Mouse (Mus musculus) spleen, adult 12 weeks (tissue): ENCODE results near the gene Adam12.

Source experiments
- DNase-seq: peaks from one replicate; pipeline ENCODE4 v3.0.0; 2022; ENCODE audit warnings: low spot score

The Adam12 gene

GRCm38 (mm10) chr7:134081307-134082072, 150.5 kb downstream of the Adam12 start:
- DNase-seq: no peak

GRCm38 (mm10) chr7:134079980-134080725, 151.8 kb downstream of the Adam12 start:
- DNase-seq: no peak

- DNase-seq: no peak
Observed at GRCm38 (mm10) chr7:134077684-134078083, 154.3 kb downstream of the Adam12 start.

- no peak for DNase-seq
Observed at GRCm38 (mm10) chr7:134073011-134073410, 158.9 kb downstream of the Adam12 start.

- no peak for DNase-seq
Observed at GRCm38 (mm10) chr7:134071153-134071885, 160.6 kb downstream of the Adam12 start.

GRCm38 (mm10) chr7:134062629-134063028, 169.3 kb downstream of the Adam12 start:
- DNase-seq: no peak

GRCm38 (mm10) chr7:134052486-134052885, 179.5 kb downstream of the Adam12 start:
- no peak for DNase-seq

- no peak for DNase-seq
Observed at GRCm38 (mm10) chr7:134050371-134050770, 181.6 kb downstream of the Adam12 start.

GRCm38 (mm10) chr7:134046376-134046775, 185.6 kb downstream of the Adam12 start:
- DNase-seq: no peak

- no peak for DNase-seq
Observed at GRCm38 (mm10) chr7:134043576-134043975, 188.4 kb downstream of the Adam12 start.

- no peak for DNase-seq
Observed at GRCm38 (mm10) chr7:134042614-134043013, 189.3 kb downstream of the Adam12 start.

GRCm38 (mm10) chr7:134033939-134034338, 198.0 kb downstream of the Adam12 start:
- no peak for DNase-seq

GRCm38 (mm10) chr7:134032959-134033366, 199.0 kb downstream of the Adam12 start:
- DNase-seq: no peak

- no peak for DNase-seq
Observed at GRCm38 (mm10) chr7:134031787-134032186, 200.2 kb downstream of the Adam12 start.

- DNase-seq: no peak
Observed at GRCm38 (mm10) chr7:134031256-134031655, 200.7 kb downstream of the Adam12 start.

- no peak for DNase-seq
Observed at GRCm38 (mm10) chr7:134028281-134028830, 203.6 kb downstream of the Adam12 start.

GRCm38 (mm10) chr7:134027020-134027415, 204.9 kb downstream of the Adam12 start:
- no peak for DNase-seq

- no peak for DNase-seq
Observed at GRCm38 (mm10) chr7:134026200-134027019, 205.5 kb downstream of the Adam12 start.

- DNase-seq: no peak
Observed at GRCm38 (mm10) chr7:134022157-134022885, 209.6 kb downstream of the Adam12 start.

GRCm38 (mm10) chr7:134015226-134015625, 216.7 kb downstream of the Adam12 start:
- DNase-seq: no peak

GRCm38 (mm10) chr7:134014733-134015132, 217.2 kb downstream of the Adam12 start:
- no peak for DNase-seq
